Mouse (Mus musculus) midbrain, embryonic 12.5 days (tissue): Measurements from ENCODE around the gene Tyk2. TPM values are rescaled to one million over a fixed set of nuclear protein-coding genes. Genes with fewer than 3 reads are reported as not detected.

Experiments
- ATAC-seq: fragments of 200-750 bp; cut with Nextera tagmentation; 2 replicates; pipeline ENCODE4 v1.8.0; 2017; ENCODE audit warnings: low read depth, moderate TSS enrichment, moderate library complexity; ENCODE audit not compliant: low FRiP score
- H3K27ac ChIP-seq: fragments of 300-500 bp; sonication (generic); replicated peaks from 2 replicates; pipeline ENCODE4 v1.5.1; 2016; ENCODE audit warnings: mild to moderate bottlenecking
- H3K27me3 ChIP-seq: fragments of 300-500 bp; sonication (generic); 2 replicates; pipeline ENCODE4 v1.6.1; 2016; ENCODE audit warnings: mild to moderate bottlenecking
- H3K36me3 ChIP-seq: fragments of 300-500 bp; sonication (generic); 2 replicates; pipeline ENCODE4 v1.6.1; 2016
- H3K4me1 ChIP-seq: fragments of 300-500 bp; sonication (generic); 2 replicates; pipeline ENCODE4 v1.6.1; 2016
- H3K4me2 ChIP-seq: fragments of 300-500 bp; sonication (generic); replicated peaks from 2 replicates; pipeline ENCODE4 v1.6.1; 2016; ENCODE audit warnings: mild to moderate bottlenecking, moderate library complexity
- H3K4me3 ChIP-seq: fragments of 300-500 bp; sonication (generic); 2 replicates; pipeline ENCODE4 v1.5.1; 2016; ENCODE audit warnings: mild to moderate bottlenecking
- H3K9ac ChIP-seq: fragments of 300-500 bp; sonication (generic); replicated peaks from 2 replicates; pipeline ENCODE4 v1.6.1; 2016; ENCODE audit warnings: mild to moderate bottlenecking, moderate library complexity
- H3K9me3 ChIP-seq: fragments of 300-500 bp; sonication (generic); 2 replicates; pipeline ENCODE4 v1.6.1; 2016; ENCODE audit warnings: mild to moderate bottlenecking
- WGBS: fragments of 180-500 bp; shearing (Covaris S2); methylation state at CpG from one replicate; pipeline ENCODE4 v1.1.7; 2016; 5-methylcytosine and 5-hydroxymethylcytosine counted together
- microRNA-seq: library from miRNA; unstranded; fragments of <30 nt; microRNA quantifications from one replicate; pipeline ENCODE4, GENCODE M21; 2017
- polyA plus RNA-seq: library from polyadenylated mRNA; unstranded; fragments of >200 nt; fragmentation: Nextera tagmentation; extraction: Ambion mirVana; gene quantifications from 2 replicates; pipeline ENCODE4 v1.2.1, GENCODE M21; 2016

Gene Tyk2
- polyA plus RNA-seq, 1 experiment from 2014 or later: 12.8 TPM

DNA sequence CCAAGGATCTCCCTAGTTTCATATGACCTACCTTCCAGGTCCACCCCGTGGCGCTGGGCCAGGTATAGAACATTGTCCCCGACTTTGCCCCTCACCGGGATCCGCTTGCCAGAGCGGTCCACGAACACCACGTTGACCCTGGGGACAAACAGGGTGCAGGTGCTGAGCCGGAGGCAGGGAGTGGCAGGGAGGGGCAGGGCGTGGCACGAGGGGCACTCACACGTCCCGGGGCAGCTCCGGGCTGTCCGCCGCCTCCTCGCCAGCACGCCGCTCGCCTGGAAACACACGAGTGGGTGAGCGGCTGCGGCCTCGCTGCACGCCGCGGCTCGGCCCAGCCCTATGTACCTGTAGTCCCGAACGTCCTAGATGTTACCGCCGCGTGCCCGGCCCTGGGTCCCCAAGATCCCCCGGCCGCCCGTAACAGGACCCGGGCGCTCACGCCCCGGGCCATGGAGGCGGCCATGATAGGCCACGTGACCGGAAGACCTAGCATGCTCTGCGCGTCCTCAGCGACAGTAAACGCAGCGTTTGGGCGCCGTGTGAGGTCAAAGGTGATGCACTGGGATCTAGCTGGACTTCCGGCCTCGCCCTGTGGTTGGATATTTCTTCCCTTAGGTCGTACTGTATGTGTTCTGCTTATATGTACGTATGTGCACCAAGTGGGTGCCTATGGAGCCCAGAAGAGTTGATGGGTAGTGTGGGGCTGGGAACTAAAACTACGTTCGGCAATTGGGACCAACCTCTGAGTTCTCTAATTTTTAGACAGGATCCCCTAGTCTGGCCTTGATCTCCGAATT, 57.8 kb downstream of the Tyk2 start, which contains the start of the genes Gm49373 and Fdx1l:
Gene Gm49373 (minus strand): TSS at position 53 of the 797 bp plus-strand sequence.
Gene Fdx1l (minus strand): TSS at position 571 of the 797 bp plus-strand sequence.
- WGBS: 4% methylated on average over 56 of the region's 58 CpGs
- H3K36me3 ChIP-seq: peaks cover 46% of the 10 kb centered on the region

DNA sequence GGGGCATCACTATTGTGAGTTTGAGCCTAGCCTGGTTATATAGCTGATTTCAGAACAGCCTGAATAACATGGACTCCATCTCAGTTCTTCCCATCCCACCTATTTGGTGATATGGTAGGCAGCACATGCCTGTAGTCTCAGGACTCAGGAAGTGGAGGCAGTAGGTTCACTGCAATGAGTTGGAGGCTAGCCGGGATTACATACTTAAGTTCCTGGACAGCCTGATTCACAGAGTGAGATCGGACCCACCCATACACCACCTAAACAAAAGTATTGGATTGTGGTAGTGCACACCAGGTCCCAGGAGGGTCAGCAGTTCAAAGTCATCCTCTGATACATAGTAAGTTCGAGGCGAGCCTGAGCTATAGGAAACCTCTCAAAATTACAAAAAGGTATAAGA, 58.4 kb downstream of the Tyk2 start:
- Histone ChIP-seq H3K4me3 (peak overlapping the region; percentile 93), H3K9ac (peak overlapping the region; percentile 76), H3K27ac (no peak overlapping the region), H3K36me3 (peaks cover 46% of the 10 kb centered on the region), H3K27me3 (no peaks in the 10 kb centered on the region), H3K4me2 (peak overlapping the region; percentile 91), H3K9me3 (no peaks in the 10 kb centered on the region), H3K4me1 (peaks cover 11% of the 10 kb centered on the region)
- WGBS: 19% methylated on average over 4 of the region's 4 CpGs
- ATAC-seq: no peak

More for the DNA sequence above, 57.8 kb downstream of the Tyk2 start, which contains the start of the genes Gm49373 and Fdx1l:
- H3K9ac ChIP-seq: peak within 1 kb of the TSS; percentile 76
- ATAC-seq: peak; percentile 94
- no peaks in the 10 kb centered on the region for H3K27me3 ChIP-seq
- no peaks in the 10 kb centered on the region for H3K9me3 ChIP-seq
- H3K27ac ChIP-seq: peak within 1 kb of the TSS; percentile 60
- peaks cover 11% of the 10 kb centered on the region for H3K4me1 ChIP-seq
- peak within 1 kb of the TSS; percentile 93 for H3K4me3 ChIP-seq
- peak within 1 kb of the TSS; percentile 91 for H3K4me2 ChIP-seq

DNA sequence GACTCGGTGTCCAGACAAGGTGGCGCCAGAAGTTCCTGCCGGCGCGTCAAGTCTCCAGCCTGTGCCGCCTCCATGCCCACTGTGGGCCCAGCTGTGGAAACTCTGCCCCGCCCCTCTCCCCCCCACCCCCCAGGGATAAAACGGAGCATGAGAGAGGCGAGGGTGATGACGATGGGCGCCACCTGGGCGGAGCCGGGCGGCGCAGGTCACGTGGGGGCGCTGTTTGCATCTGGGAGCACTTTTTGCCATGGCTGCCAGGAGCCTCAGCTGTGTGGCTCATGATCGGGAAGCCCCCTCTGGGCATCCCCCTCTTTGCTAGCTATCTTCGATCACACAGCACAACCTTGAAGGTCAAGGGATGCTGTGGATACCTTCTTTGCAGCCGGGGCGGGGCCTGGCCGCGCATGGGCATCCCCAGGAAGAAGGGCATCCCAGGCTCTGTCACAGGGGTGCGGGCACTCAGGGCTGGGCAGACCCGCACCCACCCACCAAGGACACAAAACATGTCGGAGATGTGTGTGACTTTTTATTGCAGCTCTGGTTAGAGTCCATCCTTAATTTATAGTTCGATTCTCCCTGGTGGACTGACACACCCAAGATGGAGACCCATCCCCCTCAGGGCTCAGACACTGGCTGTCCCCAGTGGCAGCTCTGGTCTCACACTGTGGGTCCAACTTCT, 63.9 kb downstream of the Tyk2 start, which contains the start of gene Zglp1:
Gene Zglp1 (minus strand): TSS at position 88 of the 679 bp plus-strand sequence.
- H3K4me1 ChIP-seq: peaks cover 3% of the 10 kb centered on the region
- H3K27ac ChIP-seq: no peak within 1 kb of the TSS
- no peak within 1 kb of the TSS for H3K9ac ChIP-seq
- no peak for ATAC-seq
- H3K4me3 ChIP-seq: no peak within 1 kb of the TSS
- H3K27me3 ChIP-seq: no peaks in the 10 kb centered on the region
- H3K36me3 ChIP-seq: peaks cover 55% of the 10 kb centered on the region
- H3K4me2 ChIP-seq: no peak within 1 kb of the TSS
- WGBS: 89% methylated on average over 27 of the region's 27 CpGs
- H3K9me3 ChIP-seq: no peaks in the 10 kb centered on the region

GRCm38 (mm10) chr9:21062928-21063327, 68.1 kb downstream of the Tyk2 start:
- H3K9ac ChIP-seq: no peak overlapping the region
- ATAC-seq: no peak
- H3K27me3 ChIP-seq: no peaks in the 10 kb centered on the region
- H3K36me3 ChIP-seq: peaks cover 46% of the 10 kb centered on the region
- H3K4me3 ChIP-seq: no peak overlapping the region
- no peak overlapping the region for H3K27ac ChIP-seq
- no peaks in the 10 kb centered on the region for H3K4me1 ChIP-seq
- 80% methylated on average over 2 of the region's 2 CpGs for WGBS
- no peak overlapping the region for H3K4me2 ChIP-seq
- no peaks in the 10 kb centered on the region for H3K9me3 ChIP-seq

Small RNAs within 50 kb of the gene (microRNA-seq; reads per million reads assigned to microRNA genes)
- gene Mir7082: 2.1 reads per million

Other genes starting within 250 kb of the Tyk2 start
- gene Ppan, start 243.1 kb downstream of the Tyk2 start, polyA plus RNA-seq: 55.3 and 62.7 TPM in 2 replicates
- 298 and 321 TPM in 2 replicates for gene Eif3g, start 232.6 kb downstream of the Tyk2 start, polyA plus RNA-seq
- gene Dnmt1, start 171.4 kb downstream of the Tyk2 start, polyA plus RNA-seq: 109 and 113 TPM in 2 replicates
- 20.6 and 22.6 TPM in 2 replicates for gene S1pr2, start 154.5 kb downstream of the Tyk2 start, polyA plus RNA-seq
- 101 and 109 TPM in 2 replicates for gene Mrpl4, start 128.5 kb downstream of the Tyk2 start, polyA plus RNA-seq
- gene Icam1, start 115.3 kb downstream of the Tyk2 start, polyA plus RNA-seq: 3.5 and 5.0 TPM in 2 replicates
- gene Icam4, start 101.9 kb downstream of the Tyk2 start, polyA plus RNA-seq: 1.1 and 1.3 TPM in 2 replicates
- 0.08 TPM in 1 of 2 replicates, not detected in the other for gene Icam5, start 99.2 kb downstream of the Tyk2 start, polyA plus RNA-seq
- 0.98 and 3.1 TPM in 2 replicates for gene Zglp1, start 64.2 kb downstream of the Tyk2 start, polyA plus RNA-seq
- gene Gm49373, start 58.1 kb downstream of the Tyk2 start, polyA plus RNA-seq: 0.89 and 1.6 TPM in 2 replicates
- 38.0 and 40.7 TPM in 2 replicates for gene Fdx1l, start 57.6 kb downstream of the Tyk2 start, polyA plus RNA-seq
- 2.3 and 2.9 TPM in 2 replicates for gene Gm38431, start 39.2 kb downstream of the Tyk2 start, polyA plus RNA-seq
- gene Raver1, start 39.2 kb downstream of the Tyk2 start, polyA plus RNA-seq: 66.7 and 69.8 TPM in 2 replicates
- 278 and 283 TPM in 2 replicates for gene Cdc37, start 18.7 kb upstream of the Tyk2 start, polyA plus RNA-seq
- 11.3 and 11.5 TPM in 2 replicates for gene Pde4a, start 34.5 kb upstream of the Tyk2 start, polyA plus RNA-seq
- 52.3 and 52.6 TPM in 2 replicates for gene Keap1, start 108.1 kb upstream of the Tyk2 start, polyA plus RNA-seq
- 0.38 and 0.50 TPM in 2 replicates for gene S1pr5, start 117.2 kb upstream of the Tyk2 start, polyA plus RNA-seq
- 50.3 and 52.3 TPM in 2 replicates for gene Atg4d, start 134.1 kb upstream of the Tyk2 start, polyA plus RNA-seq
- gene Kri1, start 156.7 kb upstream of the Tyk2 start, polyA plus RNA-seq: 18.4 and 21.1 TPM in 2 replicates
- 63.6 and 72.1 TPM in 2 replicates for gene Cdkn2d, start 160.2 kb upstream of the Tyk2 start, polyA plus RNA-seq
- 0.39 and 0.78 TPM in 2 replicates for gene Ap1m2, start 181.1 kb upstream of the Tyk2 start, polyA plus RNA-seq
- 71.3 and 74.1 TPM in 2 replicates for gene Slc44a2, start 189.5 kb upstream of the Tyk2 start, polyA plus RNA-seq
- 314 and 322 TPM in 2 replicates for gene Ilf3, start 236.6 kb upstream of the Tyk2 start, polyA plus RNA-seq